Mouse (Mus musculus): Measurements from ENCODE around the gene Retreg1.

- TF ChIP-seq USF1 (IDR thresholded peaks at IDR 0.05; ENCODE audit: low read depth, low read length) (no peak), CTCF (conservative IDR thresholded peaks at IDR 0.05 in 1 of 2, IDR thresholded peaks at IDR 0.05 in 1 of 2; ENCODE audit: low read depth in 2 of 2, low read length in 2 of 2) (no peak), MEF2A (IDR thresholded peaks at IDR 0.05; ENCODE audit: borderline replicate concordance, low read depth, low read length) (no peak), MAZ (IDR thresholded peaks at IDR 0.05; ENCODE audit: low read depth, low read length) (no peak), ZC3H11A (IDR thresholded peaks at IDR 0.05; ENCODE audit: low read depth, low read length) (no peak), TBP (conservative IDR thresholded peaks at IDR 0.05; ENCODE audit: low read depth, low read length) (no peak), RCOR1 (conservative IDR thresholded peaks at IDR 0.05; ENCODE audit: low read depth, low read length) (no peak), CHD2 (IDR thresholded peaks at IDR 0.05; ENCODE audit: low read length) (no peak), CHD1 (IDR thresholded peaks at IDR 0.05; ENCODE audit: low read depth, low read length) (no peak), POLR2A (IDR thresholded peaks at IDR 0.05; ENCODE audit: low read depth, low read length) (no peak)
Observed at GRCm38 (mm10) chr15:25971596-25971995, 128.6 kb downstream of the Retreg1 start.
